Mouse (Mus musculus) cerebellum, postnatal 4 days (tissue): Measurements from ENCODE around the gene Glis2.
A peak's percentile ranks its signal among the peaks of the same experiment; 100 is the strongest.
"Not testable (repeated sequence)": the region's sequence is repeated elsewhere in the genome, so short reads cannot be mapped to it uniquely, and the experiment has no call there.

Experiments used
- DNase-seq, 2 experiments: peaks; one replicate each; pipeline ENCODE4 v3.0.0; 2022; ENCODE audit warnings: low spot score in 2 of 2, mixed read lengths in 1 of 2

The Glis2 gene

DNA sequence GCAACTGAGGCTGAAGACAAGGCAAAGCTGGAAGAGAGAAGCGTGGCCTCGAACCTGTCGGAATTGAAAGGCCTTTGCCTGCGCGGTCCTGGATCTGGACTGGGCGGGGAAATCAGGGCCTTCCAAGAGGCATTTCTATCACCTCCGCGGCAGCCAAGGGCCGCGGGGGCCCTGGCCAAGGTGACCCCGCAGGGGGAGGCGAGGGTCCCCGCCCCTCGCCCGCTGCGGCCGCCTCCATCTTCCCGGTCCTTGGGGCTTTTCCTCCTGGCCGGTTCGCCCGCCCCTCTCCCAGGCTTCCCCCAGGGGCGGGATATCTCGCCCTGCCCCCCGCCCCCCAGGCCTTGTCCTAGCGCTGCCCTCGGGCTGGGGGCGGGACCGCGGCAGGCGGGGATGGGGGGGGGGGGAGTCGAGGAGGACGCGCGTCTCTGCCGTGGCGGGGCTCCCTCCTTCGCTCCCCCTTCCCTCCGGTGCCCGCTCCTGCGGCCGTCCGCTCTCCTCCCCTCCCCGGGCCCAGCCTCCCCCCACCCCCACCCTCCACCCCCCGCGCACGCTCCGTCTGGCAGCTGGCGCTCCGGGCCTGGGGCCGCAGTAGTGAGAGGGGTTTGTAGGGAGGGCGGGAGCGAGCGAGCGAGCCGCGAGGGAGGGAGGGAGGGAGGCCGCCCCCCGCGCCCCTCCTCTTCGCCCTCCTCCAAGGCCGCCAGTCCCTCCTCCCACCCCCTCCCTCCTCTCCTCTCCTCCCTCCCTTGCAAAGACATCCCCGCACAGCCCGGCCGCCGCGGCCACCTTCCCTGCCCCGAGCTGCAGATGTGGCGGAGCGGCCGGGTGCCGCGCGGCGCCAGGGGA lies at the start of gene Glis2:
Gene Glis2 (plus strand): TSS at position 743 of the 843 bp plus-strand sequence.
- peak in 1 of 2 experiments; percentile 66 for DNase-seq

DNA sequence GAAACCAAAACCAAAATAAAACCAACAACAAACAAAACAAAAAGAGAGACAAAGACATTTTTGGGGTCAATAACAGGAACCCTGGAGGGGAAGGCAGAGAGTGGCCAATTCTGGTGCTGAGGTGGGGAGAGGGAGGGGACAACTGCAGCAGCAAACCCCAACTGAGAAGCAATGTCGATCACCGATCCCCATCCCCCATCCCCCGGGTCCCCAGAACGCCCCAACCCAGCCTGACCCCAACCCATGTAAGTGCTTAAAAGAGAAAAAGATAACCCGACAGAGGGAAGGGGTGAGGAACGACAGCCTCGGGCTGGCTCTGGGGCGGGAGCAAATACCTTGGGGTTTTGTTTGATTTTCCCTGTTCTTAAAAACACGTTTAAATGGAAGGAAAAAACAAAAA lies 49.7 kb upstream of the Glis2 start:
- no peak for DNase-seq

DNA sequence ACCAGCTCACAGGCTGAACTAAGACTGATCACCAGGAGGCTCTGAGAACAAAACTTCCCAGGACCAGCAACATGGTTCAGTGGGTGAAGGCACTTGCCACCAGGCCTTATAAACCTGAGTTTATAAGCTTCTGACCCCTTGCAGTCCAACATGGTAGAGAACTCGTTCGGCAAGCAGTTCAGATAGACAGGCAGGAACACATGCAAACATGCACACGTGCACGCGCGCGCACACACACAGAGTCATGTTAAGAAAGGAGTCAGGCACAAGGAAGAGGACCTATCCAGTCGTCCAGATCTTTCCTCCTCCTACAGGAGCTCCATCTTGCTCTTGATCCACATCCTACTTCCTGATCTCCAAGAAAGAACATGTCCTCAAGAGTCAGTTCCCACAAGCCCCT lies 47.7 kb upstream of the Glis2 start:
- DNase-seq, result no peak

DNA sequence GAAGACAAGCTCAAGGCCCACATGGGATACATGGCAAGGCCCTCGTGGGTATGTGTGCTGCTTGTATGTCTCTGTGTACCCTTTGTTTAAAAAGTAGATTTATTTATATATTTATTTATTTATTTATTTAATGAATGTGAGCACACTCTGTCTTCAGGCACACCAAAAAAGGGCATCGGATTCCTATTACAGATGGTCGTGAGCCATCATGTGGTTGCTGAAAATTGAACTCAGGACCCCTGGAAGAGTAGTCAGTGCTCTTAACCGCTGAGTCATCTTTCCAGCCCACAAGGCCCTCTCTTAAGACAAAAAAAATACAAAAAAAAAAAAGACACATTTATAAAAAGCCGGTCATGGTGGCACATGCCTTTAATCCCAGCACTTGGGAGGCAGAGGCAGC lies 46.9 kb upstream of the Glis2 start:
- no peak for DNase-seq

DNA sequence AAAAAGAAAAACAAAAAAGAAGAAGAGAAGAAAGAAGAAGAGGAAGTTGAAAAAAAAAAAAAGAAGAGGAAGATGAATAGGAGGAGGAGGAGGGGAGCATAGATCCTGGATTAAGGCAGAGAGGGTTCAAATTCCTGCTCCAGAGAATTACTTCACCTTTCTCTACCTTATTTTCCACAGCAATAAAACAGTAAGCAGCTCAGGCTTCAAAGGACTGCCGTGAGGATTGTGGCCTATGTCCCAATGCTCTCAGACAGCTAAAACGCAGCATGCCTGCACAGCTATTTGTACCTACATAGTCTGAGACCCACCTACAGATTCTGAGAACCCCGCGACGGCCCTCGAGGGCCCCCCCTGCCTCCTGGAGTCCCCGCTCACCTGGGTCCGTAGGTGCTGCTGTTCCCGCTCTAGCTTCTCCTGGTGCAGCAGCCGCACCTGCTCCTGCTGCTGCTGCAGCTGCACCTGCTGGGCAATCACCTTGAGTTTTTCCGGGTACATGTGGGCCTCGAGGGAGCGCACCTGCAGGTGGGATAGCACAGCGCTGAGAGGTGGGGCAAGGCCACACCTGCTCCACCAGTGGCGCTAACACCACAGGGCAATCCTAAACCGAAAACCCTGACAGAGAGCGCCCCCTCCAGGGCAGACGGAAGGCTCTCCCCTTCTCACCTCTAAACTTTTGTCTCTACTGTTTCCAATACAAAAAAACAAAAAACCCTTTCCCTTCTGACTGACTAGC lies 45.4 kb upstream of the Glis2 start:
- DNase-seq, result no peak

DNA sequence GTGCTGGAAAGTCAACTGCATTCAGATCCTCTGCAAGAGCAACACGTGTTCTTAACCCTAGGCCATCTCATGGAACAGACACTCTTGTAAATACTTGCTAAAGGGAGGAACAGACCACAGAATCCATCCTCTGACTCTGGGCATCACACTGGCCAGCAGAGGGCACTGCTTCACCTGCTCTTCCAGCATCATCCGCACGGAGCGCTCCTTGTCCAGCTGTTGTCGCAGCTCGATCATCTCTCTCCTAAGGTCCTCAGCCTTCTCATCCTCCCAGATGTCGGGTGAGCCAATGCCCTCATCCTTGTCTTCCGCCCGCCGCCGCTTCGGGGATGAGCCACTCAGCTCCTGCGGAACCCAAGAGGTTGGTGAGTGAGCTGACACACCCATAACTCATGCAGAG lies 43.5 kb upstream of the Glis2 start:
- peak; percentile 50 to 65 for DNase-seq

DNA sequence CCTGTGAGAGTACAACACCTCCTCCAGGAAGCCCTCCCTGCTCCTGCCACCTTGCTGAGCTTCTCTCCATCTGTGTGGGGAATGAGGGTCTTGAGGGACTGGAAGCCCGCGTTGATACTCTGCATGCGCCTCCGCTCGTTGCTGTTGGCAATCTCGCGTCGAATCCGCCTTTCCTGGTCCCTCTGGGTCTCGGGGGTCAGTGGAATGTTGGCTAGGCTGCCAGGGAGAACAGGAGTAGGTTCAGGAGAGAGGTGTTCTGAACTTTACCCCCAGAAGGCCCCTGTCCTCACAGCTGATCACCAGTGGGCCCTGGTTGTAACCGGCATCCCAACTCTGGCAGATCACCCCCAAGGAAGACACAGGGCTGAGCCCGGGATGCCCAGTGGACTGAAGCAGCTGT lies 42.6 kb upstream of the Glis2 start:
- no peak for DNase-seq

DNA sequence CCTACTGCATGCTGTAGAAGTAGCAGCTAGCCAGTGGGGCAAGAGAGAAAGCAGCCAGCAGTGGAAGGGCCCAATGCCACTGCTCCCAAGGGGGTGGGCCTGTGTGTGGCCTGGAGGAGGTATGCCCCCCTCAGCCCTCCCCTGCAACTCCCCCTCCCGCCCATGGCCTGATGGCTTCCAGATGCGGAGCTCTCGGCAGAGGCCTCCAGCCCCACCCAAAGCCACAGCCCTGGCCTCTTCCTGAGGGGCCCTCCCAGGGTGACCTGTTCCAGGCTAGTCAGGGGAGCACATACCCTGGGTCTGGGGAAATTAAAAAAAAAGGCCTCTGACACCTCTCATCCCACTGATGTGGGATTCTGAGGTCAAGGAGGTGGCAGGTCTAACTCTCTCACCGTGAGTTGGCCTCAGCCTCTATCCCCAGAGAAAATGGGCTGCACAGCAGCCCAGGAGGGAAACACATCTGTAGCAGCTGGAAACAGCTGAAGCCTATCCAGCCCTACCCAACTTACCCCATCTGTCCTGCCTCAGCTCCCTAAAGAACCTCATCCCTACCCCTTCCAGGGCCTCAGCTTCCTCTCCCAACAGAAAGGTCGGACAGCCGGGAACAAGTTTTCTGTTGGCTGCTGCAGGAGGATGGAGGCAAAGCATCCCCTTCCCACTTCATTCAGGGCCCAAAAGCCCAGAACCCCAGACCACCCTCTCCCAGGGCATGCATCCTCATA lies 41.5 kb upstream of the Glis2 start:
- DNase-seq, result no peak

DNA sequence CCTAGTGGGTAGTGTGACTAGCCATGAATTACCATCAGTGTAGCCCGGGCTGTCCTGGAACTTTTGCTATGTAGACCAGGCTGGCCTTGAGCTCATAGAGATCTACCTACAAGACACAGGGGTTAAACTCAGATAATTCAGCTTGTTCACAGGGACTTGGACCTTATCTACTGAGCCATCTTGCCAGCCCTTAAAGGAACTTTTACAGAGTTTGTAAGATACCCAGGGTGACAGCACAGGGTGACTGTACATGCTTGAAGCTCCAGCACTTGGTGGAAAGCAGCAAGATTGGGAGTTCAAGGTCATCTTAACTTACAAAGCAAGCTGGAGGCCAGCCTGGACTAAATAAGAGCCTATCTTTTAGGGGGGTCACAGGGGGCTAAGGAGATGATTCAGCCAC lies 39.0 kb upstream of the Glis2 start:
- DNase-seq, result no peak

DNA sequence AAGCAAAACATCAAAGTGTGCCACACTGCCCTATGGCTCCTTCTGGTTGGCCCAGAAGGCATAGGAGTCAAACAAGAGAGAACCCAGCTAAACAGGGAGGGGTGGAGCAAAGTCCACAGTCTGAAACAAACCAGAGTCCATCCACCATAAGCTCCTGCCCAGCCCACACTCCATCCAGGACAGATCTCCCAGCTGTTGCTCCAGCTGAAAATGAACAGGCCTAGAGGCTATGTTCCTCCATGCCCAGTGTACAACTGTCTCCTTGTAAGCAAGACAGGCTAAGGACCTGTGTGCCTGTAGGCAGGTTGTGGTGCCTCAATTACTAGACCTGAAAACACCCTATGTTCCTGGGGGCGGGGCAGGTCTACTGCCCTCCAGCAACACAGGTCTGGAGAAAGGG lies 37.4 kb upstream of the Glis2 start:
- no peak for DNase-seq

DNA sequence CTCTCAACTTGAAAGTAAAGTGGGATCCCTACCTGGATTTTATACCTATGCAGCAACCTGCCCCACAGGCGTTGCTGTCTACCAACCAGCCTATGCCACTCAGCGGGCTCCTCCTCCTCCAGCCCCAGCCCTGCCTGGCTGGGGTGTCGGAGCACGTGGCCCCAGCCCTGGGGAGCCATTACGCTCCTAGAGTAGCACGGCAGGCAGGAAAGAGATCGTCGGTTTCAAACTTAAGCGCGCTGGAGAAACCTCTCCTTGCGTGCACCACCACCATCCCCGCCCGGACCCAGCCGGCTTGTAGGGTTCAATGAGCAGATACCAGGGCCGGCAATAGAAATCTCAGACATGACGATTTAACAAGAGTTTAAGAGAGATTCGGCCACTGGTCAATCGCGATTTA lies 36.6 kb upstream of the Glis2 start:
- peak; percentile 32 to 41 for DNase-seq

DNA sequence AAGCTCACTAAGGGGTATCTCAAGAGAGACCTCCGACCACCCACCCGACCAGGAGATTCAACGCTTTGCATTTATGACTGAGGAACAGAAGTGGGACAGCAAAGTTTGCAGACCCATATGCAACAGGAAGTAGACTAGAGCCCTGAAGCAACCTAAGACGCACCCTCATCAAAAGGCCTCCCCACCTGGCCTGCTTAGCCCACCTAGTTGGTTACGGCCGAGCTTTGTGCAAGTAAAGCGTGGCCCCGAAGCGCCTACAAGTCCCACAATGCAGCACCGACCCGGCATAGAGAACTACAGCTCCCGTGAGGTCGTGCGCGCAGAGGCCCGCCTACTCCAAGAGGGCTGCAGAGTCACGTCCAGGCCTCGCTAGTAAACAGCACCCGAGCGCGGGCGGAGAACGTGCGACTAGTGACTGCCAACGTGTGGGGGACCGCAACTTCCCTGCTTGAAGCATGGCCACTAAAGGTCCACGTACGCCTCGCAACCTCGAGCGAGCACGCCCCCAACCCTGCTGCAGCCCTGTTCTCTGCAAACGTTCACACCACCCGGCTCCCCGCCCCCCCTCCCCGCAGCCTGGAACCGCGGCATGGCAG lies 36.0 kb upstream of the Glis2 start:
- DNase-seq, result peak; percentile 70 to 87

DNA sequence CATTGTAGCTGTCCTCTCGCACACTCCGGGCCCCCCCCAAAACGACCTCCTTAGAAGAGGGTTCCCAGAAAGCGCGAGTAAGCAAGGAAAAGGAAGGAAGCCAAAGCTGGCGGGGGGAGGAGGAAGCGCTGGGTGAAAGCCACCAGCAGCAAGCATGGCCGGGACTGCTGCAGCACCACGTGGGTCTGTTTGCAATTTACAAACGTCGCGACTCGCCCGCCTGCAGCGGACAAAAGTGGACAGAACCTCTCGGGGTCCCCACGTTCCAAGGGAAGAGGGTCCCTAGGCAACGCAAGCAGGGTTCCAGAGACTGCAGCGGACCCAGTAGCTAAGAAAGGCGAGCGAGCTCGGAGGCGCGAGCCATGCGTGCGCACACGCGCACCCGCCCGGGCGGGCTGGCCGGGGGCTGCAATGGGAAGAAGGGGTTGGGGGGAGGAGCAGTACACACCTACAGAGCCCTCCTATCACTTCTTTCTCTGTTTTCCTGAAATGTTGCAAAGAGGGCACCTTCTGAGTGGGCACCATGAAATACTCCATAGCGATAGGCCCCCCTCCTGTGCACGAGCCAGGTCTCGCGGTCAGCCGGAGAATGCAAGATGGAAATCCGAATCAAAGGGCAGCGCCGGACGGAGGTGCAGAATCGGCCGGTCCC lies 35.4 kb upstream of the Glis2 start:
- DNase-seq, result peak; percentile 40 to 62

DNA sequence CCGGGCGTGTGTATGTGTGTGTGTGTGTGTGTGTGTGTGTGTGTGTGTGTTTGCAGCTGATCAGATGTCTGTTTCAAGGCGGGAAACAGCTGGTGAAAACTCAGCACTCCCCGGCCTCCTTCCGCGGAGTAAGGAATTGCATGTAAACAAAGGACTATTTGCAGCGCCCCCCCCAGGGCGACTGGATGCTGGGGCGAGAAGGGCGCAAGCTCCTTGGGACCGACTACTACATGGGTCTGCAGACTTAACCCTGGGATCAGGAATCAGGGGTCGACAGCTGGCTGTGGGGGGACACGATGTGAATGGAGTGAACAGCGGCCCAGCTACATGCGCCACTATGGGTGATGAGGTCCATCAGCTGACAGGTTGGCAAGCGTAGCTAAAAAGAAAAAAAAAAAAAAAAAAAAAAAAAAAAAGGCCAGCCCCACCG lies 34.8 kb upstream of the Glis2 start, which contains the start of gene Tfap4:
Gene Tfap4 (minus strand): TSS at position 140 of the 430 bp plus-strand sequence.
- DNase-seq, result peak; percentile 65 to 80

DNA sequence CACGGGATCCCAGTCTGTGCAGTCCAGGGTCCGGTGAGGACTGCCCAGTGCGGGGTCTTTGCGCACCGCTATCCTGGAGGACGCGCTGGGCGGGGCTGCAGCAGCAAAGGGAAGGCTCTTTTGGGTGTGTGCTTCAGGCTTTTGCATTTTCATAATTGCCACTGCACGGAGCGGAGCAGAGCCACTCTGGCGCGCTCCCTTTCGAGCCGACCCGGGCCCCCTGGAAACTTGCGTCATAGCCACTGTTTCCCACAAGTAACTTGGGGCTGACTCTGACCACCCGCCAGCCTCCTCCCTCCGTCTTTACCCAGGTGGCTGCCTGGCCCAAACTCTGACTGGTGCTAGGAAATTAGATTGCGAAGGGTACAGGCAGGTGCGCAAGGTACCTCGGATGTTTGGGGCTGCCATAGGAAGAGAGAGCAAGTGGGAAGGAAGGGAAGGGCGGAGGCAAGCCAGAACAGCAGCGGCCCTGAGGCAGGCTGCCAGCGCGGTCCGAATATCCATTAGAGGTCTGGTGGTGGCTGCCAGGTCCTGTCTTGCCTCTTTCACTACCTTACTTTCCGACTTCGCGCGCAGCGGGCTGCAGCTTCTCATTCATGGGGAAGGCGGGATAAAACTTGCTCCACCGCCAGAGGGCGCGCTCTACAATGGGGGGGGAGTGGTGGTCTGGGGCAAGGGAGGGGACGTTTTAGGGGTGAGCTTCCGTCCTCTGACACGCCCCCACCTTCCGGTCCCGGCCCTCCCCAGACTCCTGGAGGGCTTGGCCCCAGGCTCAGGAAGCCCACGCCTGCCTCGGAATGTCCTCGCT lies 34.2 kb upstream of the Glis2 start:
- peak; percentile 34 to 64 for DNase-seq

DNA sequence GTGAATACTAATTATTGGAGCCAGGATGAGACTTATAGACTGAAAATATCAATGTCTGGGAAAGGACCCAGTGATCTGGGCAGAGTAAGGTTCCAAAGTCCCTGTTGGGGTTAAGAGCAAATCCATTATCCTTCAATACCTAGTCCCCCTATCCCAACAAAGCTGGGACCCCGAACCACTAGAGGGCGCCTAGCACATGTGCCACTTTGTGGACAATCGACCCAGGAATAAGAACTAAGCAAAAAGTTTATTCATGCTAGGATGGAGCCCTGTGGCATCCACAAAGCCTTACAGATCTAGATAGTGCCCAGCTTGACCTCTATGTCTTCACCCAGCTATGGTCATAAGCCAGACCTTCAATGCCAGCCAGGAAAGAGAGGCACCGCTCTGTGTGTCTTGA lies 26.6 kb upstream of the Glis2 start:
- DNase-seq, result peak; percentile 78 to 82

DNA sequence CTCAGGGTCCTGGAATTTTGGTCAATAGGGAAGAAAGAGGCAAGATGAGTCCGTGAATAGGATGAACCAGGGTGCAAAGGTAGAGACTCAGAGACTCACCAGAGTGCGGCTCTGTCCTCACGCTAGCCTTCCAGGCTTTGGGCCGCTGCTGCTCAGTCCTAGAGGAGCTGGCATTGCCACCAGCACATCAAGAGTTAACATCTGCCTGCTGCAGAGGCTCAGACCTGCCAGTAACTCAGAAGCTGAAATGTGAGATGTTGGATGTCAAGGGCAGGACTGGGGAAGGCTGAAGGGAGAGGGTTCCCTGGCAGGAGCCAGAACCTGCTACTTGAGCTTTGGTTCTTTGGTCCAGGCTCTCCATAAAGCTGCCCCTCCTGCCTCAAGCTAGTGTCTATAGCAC lies 23.8 kb upstream of the Glis2 start:
- no peak for DNase-seq

DNA sequence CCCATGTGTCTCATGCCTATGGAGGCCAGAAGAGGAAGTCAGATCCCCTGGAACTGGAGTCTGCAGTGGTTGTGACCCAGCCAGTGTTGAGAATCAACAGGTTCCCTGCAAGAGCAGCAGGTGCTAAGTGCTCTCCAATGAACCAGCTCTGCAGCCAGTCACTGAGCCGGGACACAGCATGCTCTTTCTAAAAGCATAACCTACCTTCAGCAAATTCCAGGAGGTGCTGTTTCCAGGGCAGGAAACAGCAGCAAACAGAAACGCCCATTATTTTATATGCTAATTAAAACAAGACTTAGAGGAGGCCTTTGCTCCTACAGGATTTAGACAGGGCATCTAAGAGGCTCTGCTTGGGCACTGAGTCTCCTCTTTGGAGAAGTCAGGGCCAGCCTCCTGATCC lies 18.5 kb upstream of the Glis2 start:
- no peak for DNase-seq

DNA sequence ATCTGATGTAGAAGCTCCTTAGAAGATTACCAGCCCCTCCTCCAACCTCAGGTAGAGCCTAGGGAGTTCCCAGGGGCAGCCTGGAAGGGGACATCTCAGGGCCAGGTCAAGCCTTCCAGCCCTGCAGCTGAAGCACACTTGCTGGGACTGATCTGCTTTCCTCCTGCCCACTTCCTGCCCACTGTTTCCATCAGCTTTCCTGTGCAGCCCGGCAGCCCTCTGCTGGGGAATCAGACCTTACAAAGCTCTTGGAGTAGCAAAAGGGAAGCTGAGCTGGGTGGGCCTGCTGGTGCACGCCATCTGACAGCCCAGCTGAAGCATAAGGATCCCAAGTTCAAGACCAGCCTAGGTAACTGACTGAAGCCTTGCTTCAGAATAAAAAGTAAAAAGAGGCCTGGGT lies 17.6 kb upstream of the Glis2 start:
- no peak for DNase-seq

DNA sequence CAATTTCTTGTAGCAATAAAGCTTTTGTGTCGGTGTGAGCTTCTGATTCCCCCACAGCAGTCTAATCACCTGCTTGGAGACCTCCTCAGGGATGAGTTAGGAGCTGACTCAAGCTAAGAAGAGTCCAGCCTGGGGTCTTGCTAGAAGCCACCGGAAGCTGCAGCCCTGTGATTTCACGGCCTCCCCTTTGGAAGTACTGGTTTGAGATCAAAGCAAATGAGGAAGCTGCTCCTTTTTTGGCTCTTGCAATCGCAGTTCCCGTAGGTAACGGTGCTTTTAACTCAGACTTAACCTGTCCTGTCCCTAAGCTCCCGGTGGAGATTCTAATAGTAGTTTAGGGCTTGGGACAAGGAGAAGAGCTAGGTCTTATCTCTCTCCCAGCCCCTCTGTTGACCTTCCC lies 15.9 kb upstream of the Glis2 start:
- DNase-seq, result no peak

DNA sequence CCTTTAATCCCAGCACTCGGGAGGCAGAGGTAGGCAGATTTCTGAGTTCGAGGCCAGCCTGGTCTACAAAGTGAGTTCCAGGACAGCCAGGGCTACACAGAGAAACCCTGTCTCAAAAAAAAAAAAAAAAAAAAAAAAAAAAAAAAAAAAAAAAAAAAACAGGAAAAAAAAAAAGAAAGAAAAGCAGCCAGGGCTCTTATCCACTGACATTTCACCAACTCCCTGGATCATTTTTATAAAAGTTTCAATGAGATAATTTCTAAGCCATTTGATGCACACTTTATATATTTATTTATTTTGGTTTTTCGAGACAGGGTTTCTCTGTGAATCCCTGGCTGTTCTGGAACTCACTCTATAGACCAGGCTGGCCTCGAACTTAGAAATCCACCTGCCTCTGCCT lies 13.3 kb upstream of the Glis2 start:
- not testable (repeated sequence) for DNase-seq
